Mouse (Mus musculus): ENCODE data around the gene BC034090. TPM values are rescaled to one million over a fixed set of nuclear protein-coding genes. Genes with fewer than 3 reads are reported as not detected.
"Not testable (repeated sequence)": the region's sequence is repeated elsewhere in the genome, so short reads cannot be mapped to it uniquely, and the experiment has no call there.

The BC034090 gene
- 1 to 10 TPM; 9.5 to 9.7 TPM for total RNA-seq (2021)

DNA sequence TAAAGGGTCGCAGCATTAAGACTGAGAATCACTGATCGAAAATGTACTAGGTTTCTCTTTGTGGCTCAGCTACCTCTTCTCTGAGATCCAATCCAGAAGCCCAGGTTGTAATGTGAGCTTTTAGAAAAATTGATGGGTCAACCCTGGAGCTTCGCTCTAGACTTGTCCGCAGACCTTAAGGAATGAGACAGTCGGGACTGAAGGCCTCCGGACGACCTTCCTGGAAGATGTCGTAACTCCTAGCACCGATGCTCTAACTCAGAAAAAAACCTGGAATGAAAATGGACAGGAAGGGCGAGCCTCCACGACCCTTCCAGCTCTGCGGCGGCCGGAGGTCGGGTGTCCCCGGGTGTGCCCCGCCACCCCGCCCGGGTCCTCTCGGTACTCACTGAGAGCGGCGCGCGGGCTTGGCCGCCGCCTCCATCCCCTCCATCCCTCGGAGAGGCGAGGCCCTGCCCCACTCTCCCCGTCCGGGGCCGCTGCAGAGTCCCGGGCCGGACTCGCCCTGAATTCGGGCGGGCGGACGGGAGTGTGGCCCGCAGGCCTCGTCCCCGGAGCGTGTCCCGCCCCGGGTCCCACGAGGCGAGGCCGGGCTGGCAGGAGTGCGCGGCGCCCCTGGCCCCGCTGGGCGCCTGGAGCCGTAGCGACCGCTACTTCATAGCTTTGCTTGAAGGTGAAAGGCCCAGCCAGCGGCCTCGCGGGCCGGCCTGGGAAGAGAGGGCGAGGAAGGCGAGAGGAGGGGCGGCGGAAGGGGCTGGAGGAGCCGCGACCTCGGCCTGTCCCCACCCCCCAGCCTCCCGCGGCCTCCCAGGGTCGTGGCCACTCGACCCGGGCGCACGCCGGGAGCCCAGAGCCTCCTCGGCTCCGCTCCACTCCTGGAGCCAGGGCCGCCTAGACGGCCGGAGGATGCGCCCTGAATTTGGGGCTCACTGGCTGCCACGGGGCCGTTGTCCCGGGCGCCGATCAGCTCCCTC, at the start of gene BC034090:
TSS of gene BC034090 (minus strand) at position 648 of the 974 bp plus-strand sequence.
- intact Hi-C loops (cut with DNase I): no loop called here
- no peak for DNase-seq (ENCODE audit: low spot score in 2 of 2)

DNA sequence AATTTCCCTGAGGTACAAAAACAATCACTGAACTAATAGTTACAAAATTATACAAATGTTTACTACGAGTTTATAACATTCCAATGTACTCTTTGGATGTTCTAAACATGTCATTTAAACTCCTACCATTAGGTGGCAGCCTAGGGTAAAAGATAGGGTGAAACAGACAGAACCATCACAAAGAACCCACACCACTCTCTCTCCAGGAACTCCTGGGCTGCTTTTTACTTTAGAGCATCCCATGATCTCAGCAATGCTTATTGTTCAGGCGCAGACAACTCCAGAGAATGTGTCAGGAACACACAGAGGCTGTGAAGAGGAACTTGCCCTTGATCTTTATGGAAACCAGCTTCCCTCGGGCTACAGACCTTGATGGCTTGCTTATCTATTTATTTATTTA, 49.2 kb upstream of the BC034090 start:
- DNase-seq (ENCODE audit: low spot score in 2 of 2): peak; percentile 52 to 80
- intact Hi-C loops (cut with DNase I): loop anchor here (1.0 kb wide), 1 partner anchor 244 kb away; no protein-coding TSS in a partner anchor

DNA sequence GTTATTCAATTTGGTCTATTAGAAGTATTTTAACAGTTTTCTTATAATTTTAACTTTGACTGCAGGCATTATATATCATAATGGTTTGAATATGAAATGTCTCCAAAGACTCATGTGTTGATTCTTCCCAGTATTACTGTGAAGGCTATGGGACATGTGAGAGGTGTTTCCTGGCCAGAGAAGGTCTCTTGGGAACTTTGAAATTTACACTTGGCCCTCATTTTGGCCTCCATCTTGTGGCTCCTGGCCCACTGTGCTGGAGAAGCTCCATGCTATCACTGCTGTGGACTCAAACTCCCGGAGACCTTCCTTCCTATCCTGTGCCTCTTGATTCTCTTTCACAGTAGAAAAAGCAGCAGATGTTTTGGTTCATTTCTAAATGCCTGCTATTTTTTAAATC, 45.2 kb upstream of the BC034090 start:
- intact Hi-C loops (cut with DNase I): loop anchor here (10.0 kb wide), 1 partner anchor 505 kb away; no protein-coding TSS in a partner anchor
- no peak for DNase-seq (ENCODE audit: low spot score in 2 of 2)

DNA sequence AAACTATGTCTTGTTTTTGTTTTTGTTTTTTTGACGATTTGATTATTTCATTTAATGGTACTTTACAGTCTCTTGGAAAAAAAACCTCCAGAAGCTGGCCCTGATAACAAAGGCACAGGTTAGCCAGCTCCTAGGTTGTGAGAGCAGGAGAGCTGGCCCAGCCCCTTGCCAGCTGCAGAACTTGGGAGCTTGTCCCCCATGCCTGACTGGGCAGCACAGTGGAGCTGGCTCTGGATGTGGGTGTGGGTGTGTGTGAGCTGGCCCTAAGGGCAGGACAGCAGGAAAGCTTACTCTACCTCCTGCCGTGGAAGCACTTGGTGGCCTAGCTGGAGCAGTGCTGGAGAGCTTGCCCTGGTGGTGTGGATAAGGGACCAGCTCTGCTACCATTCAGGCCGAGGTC, 43.8 kb upstream of the BC034090 start:
- no peak for DNase-seq (ENCODE audit: low spot score in 2 of 2)
- intact Hi-C loops (cut with DNase I): loop anchor here (10.0 kb wide), 1 partner anchor 503 kb away; no protein-coding TSS in a partner anchor

DNA sequence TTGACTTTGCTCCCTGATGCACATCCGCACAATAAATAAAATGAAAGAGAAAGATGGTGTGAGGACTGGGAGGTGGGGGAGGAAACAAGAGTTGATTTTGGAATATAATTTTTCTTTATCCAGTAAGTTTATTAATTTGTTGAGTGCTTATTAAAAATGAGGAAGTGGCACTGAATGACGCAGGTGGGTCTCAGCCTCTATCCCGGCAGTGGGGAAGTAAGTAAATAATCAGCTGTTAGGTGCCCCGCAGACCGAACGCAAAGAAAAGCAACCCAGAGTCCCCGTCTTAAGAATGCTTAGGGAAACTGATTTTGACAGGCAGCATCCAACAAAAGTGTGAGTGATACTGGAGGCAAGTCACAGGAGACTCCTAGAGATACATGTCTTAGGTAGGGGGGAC, 39.6 kb upstream of the BC034090 start:
- intact Hi-C loops (cut with DNase I): loop anchor here (5.0 to 10.0 kb wide), 2 partner anchors 187 to 499 kb away; partner anchors contain the start of gene Ier5
- no peak for DNase-seq (ENCODE audit: low spot score in 2 of 2)

DNA sequence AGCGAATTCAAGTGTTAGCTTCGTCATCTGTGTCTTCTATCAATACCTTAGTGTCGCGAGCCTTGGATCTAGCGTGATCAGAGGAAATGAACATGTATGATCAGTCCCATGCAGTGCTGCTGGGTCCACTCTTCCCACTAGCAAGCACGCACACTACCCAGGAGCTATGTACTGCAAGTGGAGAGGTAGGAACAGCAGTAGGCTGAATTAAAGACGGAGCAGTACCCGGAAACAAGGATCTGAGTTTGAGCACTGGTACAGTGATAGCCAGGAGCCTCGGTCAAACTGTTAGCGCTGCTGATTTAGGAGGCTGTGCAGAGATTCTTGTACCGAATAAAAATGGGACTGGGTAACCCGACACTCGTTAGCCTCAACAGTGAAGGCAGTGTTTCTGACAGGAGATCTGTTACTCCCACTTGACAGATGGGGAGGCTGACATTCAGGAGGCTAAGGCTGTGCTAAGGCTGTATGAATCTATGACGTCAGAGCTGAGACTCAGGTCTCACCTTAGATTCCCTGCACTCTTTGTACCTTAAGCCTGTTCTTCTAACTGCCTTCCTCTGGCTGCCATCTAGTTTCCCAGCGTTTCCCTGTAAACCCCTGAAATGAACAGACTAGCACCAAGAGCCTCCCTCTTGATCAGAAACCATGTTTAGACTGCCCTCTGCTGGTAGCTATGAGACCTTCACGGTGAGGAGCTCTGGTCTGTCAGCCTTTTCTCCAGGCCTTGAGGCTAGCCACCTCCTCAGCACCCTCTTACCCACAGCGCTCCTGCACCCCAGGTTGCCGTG, 37.0 kb upstream of the BC034090 start:
- intact Hi-C loops (cut with DNase I): loop anchor here (2.0 to 10.0 kb wide), 5 partner anchors 52 to 496 kb away; partner anchors contain the start of gene Ier5
- DNase-seq (ENCODE audit: low spot score in 2 of 2): peak; percentile 78 to 92

DNA sequence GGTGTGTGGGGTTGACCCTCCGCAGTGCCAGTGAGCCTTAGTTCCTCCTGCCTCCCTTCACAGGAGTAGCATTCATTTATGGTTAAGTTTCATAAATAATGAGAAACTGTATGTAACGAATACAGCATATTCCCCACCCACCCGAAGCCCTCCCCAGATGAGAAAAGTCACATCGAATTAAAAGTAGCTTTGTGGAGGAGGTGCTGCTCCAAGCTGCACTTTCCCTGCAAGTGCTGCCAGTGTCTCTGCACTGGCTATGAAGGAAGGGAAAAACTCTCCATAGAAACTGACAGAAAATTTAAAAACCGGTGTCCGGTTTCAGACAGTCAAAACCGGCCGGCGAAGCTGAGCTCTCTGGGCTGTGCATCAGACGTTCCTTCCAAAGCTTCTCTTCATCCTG, 36.1 kb upstream of the BC034090 start:
- intact Hi-C loops (cut with DNase I): loop anchor here (2.0 to 10.0 kb wide), 5 partner anchors 52 to 496 kb away; partner anchors contain the start of gene Ier5
- DNase-seq (ENCODE audit: low spot score in 2 of 2): peak in 1 of 2 experiments; percentile 68

DNA sequence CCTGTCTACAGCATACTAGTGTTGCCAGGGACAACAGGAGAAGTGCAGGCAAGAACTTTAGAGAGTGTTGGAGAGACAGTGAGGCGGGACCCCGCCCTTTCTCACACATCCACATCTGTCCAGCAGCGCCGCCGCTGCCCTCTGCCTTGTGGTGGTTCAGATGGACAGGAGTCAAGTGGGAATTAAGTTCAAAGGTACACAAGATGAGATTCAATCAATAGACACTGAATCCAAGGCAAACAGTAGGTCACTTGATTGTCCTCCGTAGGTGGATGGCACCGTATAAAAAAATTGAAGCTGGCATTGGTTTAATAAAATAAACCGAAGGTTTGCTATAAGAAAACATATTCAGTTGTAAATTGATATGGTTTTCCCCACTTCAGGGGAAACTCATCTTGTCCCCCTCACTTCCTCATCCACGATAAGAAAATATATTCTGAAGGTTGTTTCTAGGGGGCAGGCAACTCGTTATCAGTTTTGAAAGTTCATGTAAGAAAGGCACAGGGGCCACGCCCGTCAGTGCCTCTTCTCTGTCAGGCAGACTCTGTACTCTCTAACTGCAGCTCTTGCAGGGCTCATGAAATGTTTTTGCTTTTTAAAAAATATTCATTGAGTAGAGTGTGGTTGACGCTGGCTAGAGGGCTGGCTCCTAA, 32.3 kb upstream of the BC034090 start:
- intact Hi-C loops (cut with DNase I): no loop called here
- DNase-seq (ENCODE audit: low spot score in 2 of 2): no peak

DNA sequence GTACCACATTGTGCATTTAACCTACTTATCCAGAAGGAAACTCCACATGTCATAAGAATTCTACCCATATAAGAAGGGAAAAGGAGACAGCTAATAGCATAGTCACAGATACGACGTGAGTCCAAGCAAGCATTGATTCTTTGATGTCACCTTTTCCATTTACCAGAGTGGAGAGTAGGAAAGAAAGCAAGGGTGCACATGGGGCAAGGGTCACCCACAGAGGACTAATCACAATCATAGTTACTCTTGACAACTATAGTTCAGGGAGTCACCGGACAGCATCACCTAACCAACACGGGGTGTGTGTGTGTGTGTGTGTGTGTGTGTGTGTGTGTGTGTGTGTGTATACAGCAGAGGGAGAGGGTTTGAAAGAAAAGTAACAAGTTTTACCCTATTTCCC, 31.5 kb upstream of the BC034090 start:
- intact Hi-C loops (cut with DNase I): no loop called here
- DNase-seq (ENCODE audit: low spot score in 2 of 2): no peak

DNA sequence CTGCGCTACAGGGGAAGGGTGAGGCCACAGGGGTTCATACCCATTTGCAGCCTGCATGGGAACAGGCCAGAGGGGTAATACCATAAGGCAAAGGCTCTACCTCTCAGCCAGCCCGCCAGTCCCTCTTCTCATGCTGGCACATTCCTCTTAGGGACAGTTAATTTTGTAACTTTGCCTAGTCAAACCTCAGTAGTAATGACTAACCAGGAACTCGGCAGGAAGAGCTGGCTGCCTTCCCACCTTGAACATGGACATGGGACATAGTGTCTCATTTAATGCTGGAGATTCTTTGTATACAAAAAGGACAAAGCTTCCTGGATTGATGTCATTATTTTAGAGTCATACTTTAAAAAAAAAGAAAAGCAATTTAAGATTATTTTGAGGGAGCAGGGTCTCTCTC, 30.7 kb upstream of the BC034090 start:
- DNase-seq (ENCODE audit: low spot score in 2 of 2): peak in 1 of 2 experiments; percentile 54
- intact Hi-C loops (cut with DNase I): no loop called here

DNA sequence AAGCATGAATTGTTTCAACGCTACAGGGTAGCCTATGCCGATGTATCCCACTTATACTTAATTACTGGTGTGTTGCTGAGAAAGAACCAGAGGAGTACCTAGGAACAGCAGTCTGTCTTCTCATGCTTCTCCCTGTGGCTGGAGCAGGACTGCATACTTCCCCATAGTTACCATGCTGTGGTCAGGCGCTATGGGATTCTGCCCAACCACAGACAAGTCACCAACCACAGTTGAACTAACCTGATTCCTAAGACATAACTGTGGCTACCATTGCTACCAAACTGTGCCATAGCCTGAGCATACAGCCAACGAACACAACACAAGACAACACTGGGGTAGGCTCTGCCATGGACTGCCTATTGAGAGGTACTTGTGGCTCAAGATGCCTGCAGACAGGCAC, 28.7 kb upstream of the BC034090 start:
- no peak for DNase-seq (ENCODE audit: low spot score in 2 of 2)
- intact Hi-C loops (cut with DNase I): no loop called here

DNA sequence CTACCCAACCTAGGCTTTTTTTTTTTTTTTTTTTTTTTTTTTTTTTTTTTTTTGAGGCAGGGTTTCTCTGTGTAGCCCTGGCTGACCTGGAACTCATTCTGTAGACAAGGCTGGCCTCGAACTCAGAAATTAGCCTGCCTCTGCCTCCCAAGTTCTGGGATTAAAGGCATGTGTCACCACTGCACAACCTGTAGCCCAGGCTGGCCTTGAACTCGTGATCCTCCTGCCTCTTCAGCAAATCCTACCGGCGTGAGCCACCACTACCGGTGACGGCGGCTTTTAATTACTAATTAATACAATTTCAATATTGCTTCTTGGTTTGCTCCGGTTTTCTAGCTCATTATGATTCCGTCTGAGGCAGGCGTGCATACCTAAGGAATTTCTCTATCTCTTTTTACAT, 18.3 kb upstream of the BC034090 start:
- intact Hi-C loops (cut with DNase I); DNase-seq (ENCODE audit: low spot score in 2 of 2): not testable (repeated sequence)

DNA sequence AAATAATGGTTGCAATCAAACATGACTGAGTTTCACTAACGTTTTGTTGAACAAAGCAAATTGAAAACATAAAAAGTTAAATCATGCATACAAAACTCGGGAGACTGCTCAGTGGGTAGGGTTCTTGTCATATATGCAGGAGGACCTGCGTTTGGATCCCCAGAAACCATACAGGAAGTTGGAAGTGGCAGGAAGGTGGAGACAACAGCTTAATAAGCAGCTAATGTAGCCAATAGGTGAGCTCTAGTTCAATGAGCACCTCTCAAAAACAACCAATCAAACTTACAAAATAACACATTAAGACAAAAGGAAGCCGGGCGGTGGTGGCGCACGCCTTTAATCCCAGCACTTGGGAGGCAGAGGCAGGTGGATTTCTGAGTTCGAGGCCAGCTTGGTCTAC, 10.1 kb upstream of the BC034090 start:
- intact Hi-C loops (cut with DNase I): no loop called here
- no peak for DNase-seq (ENCODE audit: low spot score in 2 of 2)

DNA sequence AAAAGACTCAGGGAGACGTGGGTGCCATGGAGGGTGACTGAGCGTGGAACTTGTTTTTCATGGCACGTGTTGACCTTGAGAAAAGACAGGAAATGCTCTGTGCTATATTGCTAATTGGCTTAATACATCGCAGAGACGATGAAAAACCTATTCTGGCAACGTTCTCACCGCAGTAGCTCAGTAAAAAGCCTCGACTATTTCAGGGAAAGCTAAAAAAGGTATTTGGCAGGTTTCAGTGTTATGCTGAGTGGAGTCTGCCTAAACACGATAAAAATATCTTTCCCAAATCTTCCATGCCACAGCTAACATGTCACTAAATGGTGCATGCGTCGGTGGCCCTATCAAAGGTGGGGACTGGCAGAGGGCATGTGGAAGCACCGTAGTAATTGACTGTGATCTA, 8.9 kb upstream of the BC034090 start:
- intact Hi-C loops (cut with DNase I): no loop called here
- DNase-seq (ENCODE audit: low spot score in 2 of 2): peak in 1 of 2 experiments; percentile 76

DNA sequence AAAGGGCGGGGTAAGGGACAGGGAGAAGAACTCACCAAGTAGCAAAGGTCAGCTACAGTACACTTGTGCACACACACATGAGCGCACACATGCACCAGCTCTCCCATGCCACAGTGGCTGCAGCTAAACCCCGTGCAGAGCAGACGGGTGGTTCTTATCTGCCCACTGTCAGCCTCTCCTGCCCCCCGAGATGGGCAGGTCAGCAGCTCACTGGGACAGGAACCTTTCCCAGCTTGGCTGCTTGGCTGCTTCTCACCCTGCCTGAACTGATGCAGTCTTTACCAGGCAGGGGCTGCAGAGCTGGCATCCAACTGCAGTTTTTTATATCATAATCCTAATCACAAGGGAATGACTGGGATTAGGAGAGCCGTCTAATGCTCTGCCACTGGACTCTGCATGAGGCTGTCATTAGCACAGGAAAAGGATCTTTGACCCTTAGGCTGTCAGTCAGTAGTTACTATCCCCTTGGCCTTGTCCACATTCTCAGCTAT, 8.4 kb upstream of the BC034090 start:
- intact Hi-C loops (cut with DNase I): no loop called here
- no peak for DNase-seq (ENCODE audit: low spot score in 2 of 2)

DNA sequence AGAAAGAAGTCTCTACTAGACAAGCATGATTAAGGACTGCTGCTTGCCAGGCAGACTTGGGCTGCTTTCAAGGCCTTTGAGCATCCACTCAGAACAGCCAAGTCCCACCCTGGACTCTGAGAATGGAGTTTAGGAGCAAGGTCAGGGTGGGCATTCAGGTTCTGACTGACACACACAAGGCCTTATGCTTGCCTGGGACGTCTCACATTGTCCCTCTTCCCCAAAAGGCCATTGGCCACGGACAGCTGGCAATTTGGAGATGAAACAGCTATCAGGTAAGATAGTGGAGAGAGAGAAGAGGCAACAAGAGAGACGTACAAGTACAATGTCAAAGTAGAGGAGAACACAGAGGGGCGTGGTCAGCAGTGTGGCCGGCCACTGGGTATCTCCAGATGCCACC, 7.4 kb upstream of the BC034090 start:
- intact Hi-C loops (cut with DNase I): no loop called here
- no peak for DNase-seq (ENCODE audit: low spot score in 2 of 2)

DNA sequence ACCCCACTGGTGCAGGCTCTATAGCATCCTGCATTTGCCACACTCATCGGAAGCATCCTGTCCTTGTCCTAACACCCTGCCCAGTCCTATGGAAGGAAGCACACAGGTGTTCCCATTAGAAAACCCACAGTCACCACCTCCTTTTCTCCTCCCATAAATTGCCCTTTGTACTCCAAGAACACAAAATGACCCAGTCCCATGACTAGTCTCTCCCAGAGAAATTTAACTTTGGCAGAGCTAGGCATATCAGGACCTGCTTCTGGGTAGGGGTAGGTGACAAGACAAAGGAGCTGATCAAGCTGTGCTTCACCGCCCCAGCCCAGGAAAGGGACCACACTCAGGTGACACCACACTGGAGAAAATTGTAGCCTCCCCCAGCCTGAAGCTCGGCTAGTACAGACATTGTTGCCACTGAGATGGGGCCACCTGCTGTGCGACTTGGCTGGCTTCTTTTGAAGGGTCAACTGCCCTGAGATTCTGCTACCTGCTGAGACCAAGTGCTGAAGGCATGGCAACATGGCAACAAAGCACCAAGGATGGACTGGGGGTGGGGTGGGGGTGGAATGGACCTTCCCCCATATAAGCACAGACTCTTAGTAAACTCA, 6.4 kb upstream of the BC034090 start:
- intact Hi-C loops (cut with DNase I): no loop called here
- DNase-seq (ENCODE audit: low spot score in 2 of 2): no peak

DNA sequence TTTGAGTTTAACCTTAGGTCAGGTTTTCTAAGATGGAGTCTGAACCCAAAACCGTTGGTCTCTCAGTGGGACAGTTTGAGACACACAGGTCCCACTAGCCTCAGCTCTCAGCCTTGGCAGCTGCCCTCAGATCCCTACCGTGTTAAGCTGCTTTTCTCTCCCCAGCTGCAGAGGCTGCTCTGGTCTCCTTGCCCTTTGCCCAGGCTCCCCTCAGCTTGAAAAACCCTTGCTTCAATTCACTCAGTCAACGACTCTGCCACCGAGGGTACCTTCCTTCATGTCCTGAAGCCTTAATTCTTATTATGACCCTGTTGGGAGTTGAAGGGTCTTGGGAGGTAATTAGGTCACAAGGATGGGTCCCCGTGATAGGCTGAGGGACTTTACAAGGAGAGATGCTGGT, 5.7 kb upstream of the BC034090 start:
- DNase-seq (ENCODE audit: low spot score in 2 of 2): no peak
- intact Hi-C loops (cut with DNase I): no loop called here

DNA sequence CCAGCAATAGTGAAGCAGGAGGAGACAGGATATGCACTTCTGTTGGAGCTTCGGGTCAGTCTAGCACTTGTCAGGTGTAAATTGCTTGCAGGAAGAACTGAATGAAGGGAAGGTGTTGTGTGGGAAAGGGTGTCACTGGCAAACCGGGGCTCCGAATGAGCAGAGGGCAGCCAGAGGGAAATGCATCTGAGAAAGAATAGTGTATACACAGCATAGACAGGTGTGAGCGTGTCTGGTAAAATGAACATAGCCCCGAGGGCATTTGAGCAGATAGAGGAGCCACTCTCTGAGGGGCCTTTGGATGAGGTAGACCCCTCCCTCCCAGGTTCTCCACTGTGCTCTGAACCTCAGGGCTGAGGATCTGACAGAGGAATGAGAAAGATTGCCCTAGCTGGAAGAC, 3.8 kb upstream of the BC034090 start:
- no peak for DNase-seq (ENCODE audit: low spot score in 2 of 2)
- intact Hi-C loops (cut with DNase I): no loop called here

Data from left cerebral cortex, postnatal 25 days (tissue).